Mouse (Mus musculus): ENCODE measurements around the gene Agt.
A peak's percentile ranks its signal among the peaks of the same experiment; 100 is the strongest.

Agt gene

GRCm38 (mm10) chr8:124551011-124551661 is 18.4 kb downstream of the Agt start:
- no peak for DNase-seq

- peak in 1 of 2 experiments; percentile 20 for DNase-seq
Measured at GRCm38 (mm10) chr8:124548187-124548586, 21.3 kb downstream of the Agt start.

GRCm38 (mm10) chr8:124547269-124547668 is 22.2 kb downstream of the Agt start:
- DNase-seq, result no peak

- DNase-seq, result no peak
Measured at GRCm38 (mm10) chr8:124546815-124547214, 22.7 kb downstream of the Agt start.

- DNase-seq, result no peak
Measured at GRCm38 (mm10) chr8:124546371-124546770, 23.1 kb downstream of the Agt start.

- no peak for DNase-seq
Measured at GRCm38 (mm10) chr8:124543272-124543671, 26.2 kb downstream of the Agt start.

- no peak for DNase-seq
Measured at GRCm38 (mm10) chr8:124542001-124542400, 27.5 kb downstream of the Agt start.

GRCm38 (mm10) chr8:124540906-124541305 is 28.6 kb downstream of the Agt start:
- no peak for DNase-seq

- no peak for DNase-seq
Measured at GRCm38 (mm10) chr8:124535451-124535850, 34.1 kb downstream of the Agt start.

- no peak for DNase-seq
Measured at GRCm38 (mm10) chr8:124532626-124533025, 36.9 kb downstream of the Agt start.

GRCm38 (mm10) chr8:124530996-124531395 is 38.5 kb downstream of the Agt start:
- no peak for DNase-seq

- no peak for DNase-seq
Measured at GRCm38 (mm10) chr8:124530556-124530955, 39.0 kb downstream of the Agt start.

GRCm38 (mm10) chr8:124530076-124530475 is 39.4 kb downstream of the Agt start:
- DNase-seq, result peak in 1 of 2 experiments; percentile 51

GRCm38 (mm10) chr8:124526261-124526660 is 43.2 kb downstream of the Agt start:
- DNase-seq, result no peak

GRCm38 (mm10) chr8:124521946-124522345 is 47.6 kb downstream of the Agt start:
- DNase-seq, result peak; percentile 60 to 81

GRCm38 (mm10) chr8:124520249-124521080 is 49.0 kb downstream of the Agt start, which contains the start of gene Cog2:
TSS of gene Cog2 (plus strand) at chr8:124520767.
- DNase-seq, result peak; percentile 91 to 95

- DNase-seq, result no peak
Measured at GRCm38 (mm10) chr8:124517142-124517541, 52.4 kb downstream of the Agt start.

- DNase-seq, result no peak
Measured at GRCm38 (mm10) chr8:124516525-124516924, 53.0 kb downstream of the Agt start.

- no peak for DNase-seq
Measured at GRCm38 (mm10) chr8:124516039-124516438, 53.5 kb downstream of the Agt start.

- DNase-seq, result no peak
Measured at GRCm38 (mm10) chr8:124509156-124509555, 60.4 kb downstream of the Agt start.

- DNase-seq, result no peak
Measured at GRCm38 (mm10) chr8:124508321-124508695, 61.2 kb downstream of the Agt start.

GRCm38 (mm10) chr8:124507572-124508320 is 61.8 kb downstream of the Agt start:
- no peak for DNase-seq
